Mouse (Mus musculus): Measurements from ENCODE around the gene Eloa.
A peak's percentile ranks its signal among the peaks of the same experiment; 100 is the strongest.
"Not testable (repeated sequence)": the region's sequence is repeated elsewhere in the genome, so short reads cannot be mapped to it uniquely, and the experiment has no call there.

Gene Eloa

DNA sequence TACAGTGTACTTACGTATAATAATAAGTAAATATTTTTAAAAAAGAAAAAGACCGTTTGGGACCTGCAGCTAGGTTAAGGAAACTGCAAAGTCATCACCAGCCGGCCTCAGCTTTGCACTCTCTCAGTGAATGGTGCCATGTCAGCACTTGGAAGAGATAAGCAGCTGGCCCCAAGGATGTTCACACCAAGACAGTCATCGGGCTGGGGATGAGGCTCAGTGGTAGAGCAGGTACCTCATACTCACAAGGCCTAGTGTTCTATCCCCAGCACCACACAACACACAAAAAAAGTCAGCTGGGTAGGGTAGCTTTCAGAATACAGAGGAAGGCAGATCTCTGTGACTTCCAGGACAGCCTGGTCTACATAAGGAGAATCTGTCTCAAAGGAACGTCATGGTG is 36.4 kb downstream of the Eloa start:
- H3K4me3 ChIP-seq (replicated peaks; ENCODE audit: low read length): no peak overlapping the region
- H3K27me3 ChIP-seq (ENCODE audit: insufficient read depth, low read length): no peaks in the 10 kb centered on the region
- H3K9me3 ChIP-seq (ENCODE audit: low read length): no peaks in the 10 kb centered on the region
- H3K36me3 ChIP-seq (ENCODE audit: insufficient read depth, low read length): peaks cover 44% of the 10 kb centered on the region
- TF ChIP-seq NANOG (IDR thresholded peaks at IDR 0.05; ENCODE audit: borderline replicate concordance, low read length) (no peak), CTCF (conservative IDR thresholded peaks at IDR 0.05; ENCODE audit: low read length) (no peak), POU5F1 (IDR thresholded peaks at IDR 0.05; ENCODE audit: borderline replicate concordance, low read length) (no peak)
- H3K4me1 ChIP-seq (replicated peaks; ENCODE audit: low read depth, low read length): peaks cover 37% of the 10 kb centered on the region

DNA sequence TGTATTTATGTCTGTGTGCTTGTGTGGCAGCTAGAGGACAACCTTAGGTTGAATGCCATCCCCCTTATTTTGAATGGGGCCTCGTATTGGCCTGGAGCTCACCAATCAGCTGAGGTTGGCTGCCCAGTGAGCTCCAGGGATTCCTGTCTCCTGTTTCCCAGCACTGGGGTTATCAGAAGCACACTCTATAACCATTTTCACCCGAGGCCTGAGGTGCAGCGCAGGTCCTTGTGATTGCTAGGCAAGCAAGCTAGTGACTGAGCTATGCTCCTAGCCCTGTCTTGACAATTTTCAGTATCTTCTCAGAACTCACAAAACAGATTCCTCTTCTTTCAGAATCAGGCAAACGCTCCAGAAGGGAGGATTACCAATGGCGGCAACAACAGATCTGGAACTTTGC is 37.0 kb downstream of the Eloa start:
- no peak for TF ChIP-seq CTCF (conservative IDR thresholded peaks at IDR 0.05; ENCODE audit: low read length)
- TF ChIP-seq NANOG (IDR thresholded peaks at IDR 0.05; ENCODE audit: borderline replicate concordance, low read length): no peak
- TF ChIP-seq POU5F1 (IDR thresholded peaks at IDR 0.05; ENCODE audit: borderline replicate concordance, low read length): no peak

DNA sequence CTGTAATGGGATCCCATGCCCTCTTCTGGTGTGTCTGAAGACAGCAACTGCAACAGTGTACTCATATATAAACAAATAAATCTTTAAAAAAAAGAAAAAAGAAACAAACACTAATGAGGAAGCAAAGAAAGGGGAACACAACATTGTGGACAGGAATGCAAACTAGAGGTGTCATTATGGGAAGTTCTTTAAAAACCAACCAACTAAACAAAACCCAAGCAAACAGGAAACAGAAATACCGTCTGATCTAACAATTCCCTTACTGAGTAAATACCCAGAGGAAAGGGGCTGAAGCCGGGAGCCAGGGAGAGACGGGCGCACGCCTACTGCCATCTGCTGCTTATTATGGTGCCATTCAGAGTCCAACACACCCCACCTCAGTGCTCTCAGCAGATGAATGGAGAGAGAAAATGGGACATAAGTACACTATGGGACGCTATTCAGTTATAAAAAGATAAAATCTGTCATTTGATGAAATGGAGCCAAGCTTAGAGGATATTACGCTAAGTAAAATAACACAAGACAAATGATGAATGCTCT is 40.0 kb downstream of the Eloa start:
- Histone ChIP-seq H3K4me3 (replicated peaks; ENCODE audit: low read length) (no peak overlapping the region), H3K4me1 (replicated peaks; ENCODE audit: low read depth, low read length) (peaks cover 37% of the 10 kb centered on the region), H3K9me3 (ENCODE audit: low read length) (no peaks in the 10 kb centered on the region), H3K36me3 (ENCODE audit: insufficient read depth, low read length) (peaks cover 63% of the 10 kb centered on the region), H3K27me3 (ENCODE audit: insufficient read depth, low read length) (no peaks in the 10 kb centered on the region)
- no peak for TF ChIP-seq POU5F1 (IDR thresholded peaks at IDR 0.05; ENCODE audit: borderline replicate concordance, low read length)
- no peak for TF ChIP-seq CTCF (conservative IDR thresholded peaks at IDR 0.05; ENCODE audit: low read length)

More for the DNA sequence above, 37.0 kb downstream of the Eloa start:
- Histone ChIP-seq H3K27me3 (ENCODE audit: insufficient read depth, low read length) (no peaks in the 10 kb centered on the region), H3K4me3 (replicated peaks; ENCODE audit: low read length) (no peak overlapping the region), H3K9me3 (ENCODE audit: low read length) (no peaks in the 10 kb centered on the region), H3K36me3 (ENCODE audit: insufficient read depth, low read length) (peaks cover 44% of the 10 kb centered on the region), H3K4me1 (replicated peaks; ENCODE audit: low read depth, low read length) (peaks cover 37% of the 10 kb centered on the region)

DNA sequence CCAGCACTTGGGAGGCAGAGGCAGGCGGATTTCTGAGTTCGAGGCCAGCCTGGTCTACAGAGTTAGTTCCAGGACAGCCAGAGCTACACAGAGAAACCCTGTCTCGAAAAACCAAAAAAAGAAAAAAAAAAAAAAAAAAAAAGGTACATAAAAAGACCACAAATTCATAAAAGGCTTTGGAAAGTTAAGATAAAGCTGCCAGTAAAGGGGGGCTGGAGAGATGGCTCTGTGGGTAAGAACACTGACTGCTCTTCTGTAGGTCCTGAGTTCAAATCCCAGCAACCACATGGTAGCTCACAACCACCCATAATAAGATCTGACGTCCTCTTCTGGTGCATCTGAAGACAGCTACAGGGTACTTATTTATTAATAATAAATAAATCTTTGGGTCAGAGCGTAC is 41.3 kb downstream of the Eloa start:
- H3K9me3 ChIP-seq (ENCODE audit: low read length); H3K27me3 ChIP-seq (ENCODE audit: insufficient read depth, low read length); H3K4me3 ChIP-seq (replicated peaks; ENCODE audit: low read length): not testable (repeated sequence)
- Histone ChIP-seq H3K36me3 (ENCODE audit: insufficient read depth, low read length) (peaks cover 72% of the 10 kb centered on the region), H3K4me1 (replicated peaks; ENCODE audit: low read depth, low read length) (peaks cover 34% of the 10 kb centered on the region)

DNA sequence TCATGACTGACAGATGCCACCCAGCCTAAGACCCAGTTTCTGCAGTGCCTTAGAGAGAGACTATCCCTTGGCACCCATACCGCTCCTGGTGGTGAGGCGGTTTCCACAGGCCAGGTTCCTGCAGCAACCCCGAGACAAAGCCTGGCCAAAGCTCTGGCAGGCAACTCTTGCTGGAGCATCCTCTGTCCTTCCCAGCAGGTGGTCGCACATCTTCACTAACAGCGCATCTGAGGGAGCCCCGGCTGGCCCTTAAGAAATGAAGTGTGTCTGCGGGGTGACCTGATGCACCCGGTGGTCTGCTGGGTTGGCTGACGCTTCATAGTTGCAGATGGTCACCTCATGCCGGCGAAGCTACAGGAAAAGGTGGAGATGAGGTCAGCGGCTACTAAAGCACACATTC is 45.4 kb downstream of the Eloa start:
- Histone ChIP-seq H3K27me3 (ENCODE audit: insufficient read depth, low read length) (no peaks in the 10 kb centered on the region), H3K4me1 (replicated peaks; ENCODE audit: low read depth, low read length) (peaks cover 33% of the 10 kb centered on the region), H3K4me3 (replicated peaks; ENCODE audit: low read length) (no peak overlapping the region), H3K36me3 (ENCODE audit: insufficient read depth, low read length) (peaks cover 46% of the 10 kb centered on the region), H3K9me3 (ENCODE audit: low read length) (no peaks in the 10 kb centered on the region)
- TF ChIP-seq CTCF (conservative IDR thresholded peaks at IDR 0.05; ENCODE audit: low read length) (no peak), NANOG (IDR thresholded peaks at IDR 0.05; ENCODE audit: borderline replicate concordance, low read length) (no peak), POU5F1 (IDR thresholded peaks at IDR 0.05; ENCODE audit: borderline replicate concordance, low read length) (no peak)

DNA sequence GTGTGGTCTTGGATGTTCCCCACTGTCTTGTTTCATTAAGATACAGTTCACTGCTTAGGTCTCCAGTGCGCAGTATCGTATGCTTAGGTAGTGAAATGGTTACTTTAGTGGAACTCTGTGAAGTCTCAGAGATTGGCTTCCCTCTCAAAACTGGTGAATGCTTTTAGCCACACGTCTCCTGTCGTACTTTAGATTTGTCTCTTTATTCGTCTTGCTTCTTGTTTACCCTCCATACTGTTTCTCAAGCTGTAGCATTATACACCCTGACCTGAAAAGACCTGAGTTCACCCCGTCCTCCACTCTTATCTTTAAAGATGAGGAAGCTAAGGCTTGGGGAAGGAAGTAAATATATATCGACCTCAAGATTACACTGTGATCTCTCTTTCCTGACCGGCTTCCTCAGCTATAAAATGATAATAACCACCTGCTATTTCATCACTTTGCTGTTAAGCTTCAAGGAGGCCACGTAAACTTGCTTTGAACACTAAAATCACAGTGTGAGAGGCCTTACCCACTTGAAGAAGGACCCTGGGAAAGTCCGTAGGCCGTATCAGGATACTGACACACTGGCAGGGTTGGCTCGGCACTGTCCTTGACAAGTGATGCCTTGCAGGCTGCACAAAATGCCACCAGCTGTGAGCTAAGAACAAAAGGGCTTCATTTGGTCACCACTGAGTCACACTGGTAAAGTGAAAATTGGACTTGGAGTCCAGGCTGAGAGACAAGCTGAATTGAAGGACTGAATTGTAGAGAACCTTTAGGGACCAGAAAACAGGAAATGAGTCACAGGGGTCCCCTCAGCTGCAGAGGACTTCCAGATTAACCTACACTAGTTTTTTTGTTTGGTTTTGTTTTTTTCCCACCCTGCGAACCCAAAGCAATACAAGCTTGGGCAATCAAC is 48.4 kb downstream of the Eloa start:
- Histone ChIP-seq H3K27me3 (ENCODE audit: insufficient read depth, low read length) (no peaks in the 10 kb centered on the region), H3K4me3 (replicated peaks; ENCODE audit: low read length) (peak overlapping the region; percentile 96), H3K36me3 (ENCODE audit: insufficient read depth, low read length) (peaks cover 57% of the 10 kb centered on the region), H3K4me1 (replicated peaks; ENCODE audit: low read depth, low read length) (peaks cover 61% of the 10 kb centered on the region), H3K9me3 (ENCODE audit: low read length) (no peaks in the 10 kb centered on the region)
- TF ChIP-seq NANOG (IDR thresholded peaks at IDR 0.05; ENCODE audit: borderline replicate concordance, low read length): no peak
- TF ChIP-seq CTCF (conservative IDR thresholded peaks at IDR 0.05; ENCODE audit: low read length): no peak
- no peak for TF ChIP-seq POU5F1 (IDR thresholded peaks at IDR 0.05; ENCODE audit: borderline replicate concordance, low read length)

DNA sequence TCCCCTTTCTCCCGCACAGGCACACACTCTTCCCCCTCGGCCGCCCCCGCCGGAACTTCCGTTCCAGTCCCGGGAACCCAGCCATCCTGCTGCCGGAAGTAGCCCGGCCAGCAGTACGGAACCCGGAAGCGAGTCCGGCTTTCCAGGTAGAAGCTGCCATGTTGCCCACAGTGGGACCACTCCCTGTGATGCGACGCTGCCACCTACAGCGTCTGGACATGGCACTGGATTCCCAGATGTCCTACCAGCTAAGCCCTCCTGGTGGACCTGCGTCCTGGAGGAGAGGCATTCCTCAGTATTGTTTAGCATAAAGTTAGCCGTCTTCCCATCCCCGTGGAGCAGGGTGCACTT is 49.0 kb downstream of the Eloa start, which contains the start of gene Lypla2:
Lypla2 (minus strand) TSS at position 71 of the 351 bp plus-strand sequence.
- H3K4me1 ChIP-seq (replicated peaks; ENCODE audit: low read depth, low read length): peaks cover 66% of the 10 kb centered on the region
- H3K27me3 ChIP-seq (ENCODE audit: insufficient read depth, low read length): no peaks in the 10 kb centered on the region
- H3K36me3 ChIP-seq (ENCODE audit: insufficient read depth, low read length): peaks cover 63% of the 10 kb centered on the region
- H3K9me3 ChIP-seq (ENCODE audit: low read length): no peaks in the 10 kb centered on the region
- no peak for TF ChIP-seq POU5F1 (IDR thresholded peaks at IDR 0.05; ENCODE audit: borderline replicate concordance, low read length)
- TF ChIP-seq NANOG (IDR thresholded peaks at IDR 0.05; ENCODE audit: borderline replicate concordance, low read length): no peak
- peak within 1 kb of the TSS; percentile 96 for H3K4me3 ChIP-seq (replicated peaks; ENCODE audit: low read length)

DNA sequence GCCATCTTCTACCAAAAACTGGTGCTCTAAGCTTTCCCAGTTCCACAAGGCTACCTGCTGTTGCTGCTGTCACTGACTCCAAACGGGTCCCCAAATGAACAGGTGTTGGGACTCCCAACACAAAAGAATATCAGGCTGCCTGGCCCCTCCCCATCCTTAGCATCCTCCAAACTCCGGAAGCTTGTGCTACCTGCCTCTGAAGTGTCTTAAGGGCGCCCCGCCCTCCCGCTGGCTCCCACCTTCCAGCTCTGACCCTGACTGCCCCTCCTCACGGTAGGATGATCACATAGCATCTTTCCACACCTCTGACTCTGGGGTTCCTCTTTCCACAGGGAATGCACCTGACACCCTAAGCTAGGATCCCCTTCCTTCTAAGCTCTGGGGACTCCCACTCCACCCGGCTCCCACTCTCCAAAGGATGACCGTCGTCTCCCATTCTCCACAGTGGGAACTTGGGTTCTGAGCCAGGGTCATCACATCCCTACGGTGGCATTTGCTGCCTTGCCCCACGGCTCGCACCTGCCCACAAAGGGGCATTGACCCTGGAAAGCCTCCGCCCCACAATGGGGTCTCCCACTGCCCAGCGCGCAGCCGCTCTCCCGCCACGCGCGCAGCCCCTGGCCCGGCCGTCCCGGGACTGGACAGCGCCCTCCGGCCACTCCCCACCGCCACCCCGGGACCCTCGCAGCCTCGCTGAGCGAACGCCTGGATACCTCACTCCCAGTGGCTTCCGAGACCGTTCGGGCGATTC is 49.6 kb downstream of the Eloa start:
- peaks cover 68% of the 10 kb centered on the region for H3K4me1 ChIP-seq (replicated peaks; ENCODE audit: low read depth, low read length)

More for the DNA sequence above, 49.6 kb downstream of the Eloa start:
- peaks cover 63% of the 10 kb centered on the region for H3K36me3 ChIP-seq (ENCODE audit: insufficient read depth, low read length)
- TF ChIP-seq POU5F1 (IDR thresholded peaks at IDR 0.05; ENCODE audit: borderline replicate concordance, low read length) (no peak), NANOG (IDR thresholded peaks at IDR 0.05; ENCODE audit: borderline replicate concordance, low read length) (no peak), CTCF (conservative IDR thresholded peaks at IDR 0.05; ENCODE audit: low read length) (no peak)
- peak overlapping the region; percentile 96 for H3K4me3 ChIP-seq (replicated peaks; ENCODE audit: low read length)
- no peaks in the 10 kb centered on the region for H3K9me3 ChIP-seq (ENCODE audit: low read length)
- H3K27me3 ChIP-seq (ENCODE audit: insufficient read depth, low read length): no peaks in the 10 kb centered on the region

Data from E14TG2a.4 (cell line).